Mouse (Mus musculus): Measurements from ENCODE around the gene Siah1a. TPM values are rescaled to one million over a fixed set of nuclear protein-coding genes. Genes with fewer than 3 reads are reported as not detected.

Siah1a gene
- polyA plus RNA-seq, 1 experiment = 18.4 TPM

DNA sequence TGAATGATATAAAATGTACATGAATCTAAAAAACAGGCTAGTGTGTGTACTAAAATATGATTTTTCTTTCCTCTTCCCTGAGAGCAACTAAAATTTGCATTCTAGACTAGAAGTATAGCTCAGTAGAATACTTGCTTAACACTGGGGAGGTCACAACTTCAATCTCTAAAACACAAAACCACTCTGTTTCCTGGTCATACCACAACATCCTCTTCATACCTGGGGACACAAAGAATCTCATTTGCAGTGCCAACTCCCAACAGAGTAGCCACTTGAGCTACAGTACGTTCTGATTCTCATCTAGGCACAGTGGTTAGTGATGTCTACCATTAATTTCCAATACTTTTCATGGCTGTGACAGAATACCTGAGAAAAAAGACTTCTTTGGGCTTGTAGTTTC, 26.4 kb downstream of the Siah1a start:
- Histone ChIP-seq H3K4me3 (ENCODE audit: insufficient read depth, low read depth, low read length) (no peak overlapping the region), H3K4me1 (ENCODE audit: control insufficient read depth, insufficient read depth, low read length) (no peaks in the 10 kb centered on the region), H3K27ac (ENCODE audit: insufficient read depth, low read depth, low read length) (no peak overlapping the region), H3K36me3 (ENCODE audit: control insufficient read depth, insufficient read depth, low read length) (no peaks in the 10 kb centered on the region; the same call in 1 of the 2 replicates), H3K27me3 (replicated peaks; ENCODE audit: control insufficient read depth, insufficient read depth, low read length) (no peaks in the 10 kb centered on the region)
- DNase-seq = no peak
- TF ChIP-seq POLR2A (IDR thresholded peaks at IDR 0.05; ENCODE audit: low read depth, low read length) (no peak), CTCF (conservative IDR thresholded peaks at IDR 0.05; ENCODE audit: insufficient read depth, insufficient read length, low read depth, low read length) (no peak)
- WGBS = 71% methylated on average over 1 of the region's 1 CpGs

DNA sequence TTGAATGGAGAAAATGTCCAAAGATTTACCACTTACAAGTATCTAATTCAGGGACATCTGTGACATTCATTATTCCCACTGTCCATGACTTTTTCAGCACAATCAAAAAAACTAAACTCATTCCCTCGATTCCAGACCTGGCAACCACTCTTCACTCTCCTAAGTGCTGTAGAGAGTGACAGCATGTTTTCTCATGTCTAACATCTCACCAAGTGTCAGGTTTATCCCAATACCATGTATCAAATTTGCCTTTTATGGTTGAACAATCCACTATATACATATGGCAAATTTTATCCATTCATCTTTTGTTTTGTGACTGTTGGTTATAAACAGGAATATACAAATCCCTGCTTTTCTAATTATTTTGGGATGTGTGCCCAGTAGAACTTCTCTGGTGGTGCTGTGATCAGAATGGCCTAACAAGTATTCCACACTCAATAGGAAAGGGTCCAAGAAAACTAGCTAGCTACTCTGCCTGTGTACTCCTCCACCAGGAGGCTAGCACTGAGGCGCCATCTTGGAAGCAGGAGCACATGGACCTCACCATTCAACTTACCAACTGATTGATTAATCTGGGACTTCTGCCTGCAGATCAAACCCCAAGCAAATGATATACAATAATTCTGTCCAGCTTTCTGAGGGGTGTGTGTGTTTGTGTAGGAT, 27.3 kb downstream of the Siah1a start:
- H3K4me3 ChIP-seq (ENCODE audit: insufficient read depth, low read depth, low read length) = no peak overlapping the region
- no peak for DNase-seq
- no peaks in the 10 kb centered on the region for H3K27me3 ChIP-seq (replicated peaks; ENCODE audit: control insufficient read depth, insufficient read depth, low read length)
- no peak for TF ChIP-seq POLR2A (IDR thresholded peaks at IDR 0.05; ENCODE audit: low read depth, low read length)
- no peak for TF ChIP-seq CTCF (conservative IDR thresholded peaks at IDR 0.05; ENCODE audit: insufficient read depth, insufficient read length, low read depth, low read length)
- H3K27ac ChIP-seq (ENCODE audit: insufficient read depth, low read depth, low read length) = no peak overlapping the region
- H3K36me3 ChIP-seq (ENCODE audit: control insufficient read depth, insufficient read depth, low read length) = peaks cover 2% of the 10 kb centered on the region
- WGBS = 84% methylated on average over 2 of the region's 2 CpGs
- no peaks in the 10 kb centered on the region for H3K4me1 ChIP-seq (ENCODE audit: control insufficient read depth, insufficient read depth, low read length)

DNA sequence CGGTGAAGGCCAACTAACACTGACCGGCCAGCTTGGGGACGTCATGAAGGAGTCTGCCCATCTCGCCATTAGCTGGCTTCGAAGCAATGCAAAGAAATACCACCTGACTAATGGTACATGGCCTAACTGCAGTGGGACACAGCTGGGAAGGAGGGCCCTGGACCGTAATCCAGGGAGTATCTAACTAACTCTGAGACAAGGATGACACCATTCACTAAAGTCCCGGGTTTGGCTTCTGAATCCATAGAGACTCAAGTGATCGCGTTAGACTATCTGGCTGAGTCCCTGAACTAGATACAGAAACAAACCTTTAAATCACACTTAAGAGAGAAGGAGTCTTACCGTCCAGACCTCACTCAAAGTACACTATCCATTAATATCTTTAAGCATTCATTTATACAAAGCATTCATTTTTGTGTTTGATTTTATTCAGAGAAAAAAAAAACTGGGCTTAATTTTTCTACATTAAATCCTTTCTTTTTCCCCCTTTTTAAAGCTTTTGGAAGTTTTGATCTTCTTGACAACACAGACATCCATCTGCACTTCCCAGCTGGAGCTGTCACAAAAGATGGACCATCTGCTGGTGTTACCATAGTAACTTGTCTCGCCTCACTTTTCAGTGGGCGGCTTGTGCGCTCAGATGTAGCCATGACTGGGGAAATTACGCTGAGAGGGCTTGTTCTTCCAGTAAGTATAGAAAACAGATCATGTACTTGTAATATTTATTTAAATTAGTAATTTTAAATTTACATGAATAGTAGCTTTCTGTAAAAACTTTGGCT, 32.1 kb downstream of the Siah1a start:
- TF ChIP-seq CTCF (conservative IDR thresholded peaks at IDR 0.05; ENCODE audit: insufficient read depth, insufficient read length, low read depth, low read length) = no peak
- TF ChIP-seq POLR2A (IDR thresholded peaks at IDR 0.05; ENCODE audit: low read depth, low read length) = no peak
- DNase-seq = no peak
- Histone ChIP-seq H3K4me3 (ENCODE audit: insufficient read depth, low read depth, low read length) (no peak overlapping the region), H3K36me3 (ENCODE audit: control insufficient read depth, insufficient read depth, low read length) (peaks cover 6% of the 10 kb centered on the region), H3K27ac (ENCODE audit: insufficient read depth, low read depth, low read length) (no peak overlapping the region), H3K27me3 (replicated peaks; ENCODE audit: control insufficient read depth, insufficient read depth, low read length) (no peaks in the 10 kb centered on the region), H3K4me1 (ENCODE audit: control insufficient read depth, insufficient read depth, low read length) (no peaks in the 10 kb centered on the region)
- WGBS = 78% methylated on average over 14 of the region's 14 CpGs

DNA sequence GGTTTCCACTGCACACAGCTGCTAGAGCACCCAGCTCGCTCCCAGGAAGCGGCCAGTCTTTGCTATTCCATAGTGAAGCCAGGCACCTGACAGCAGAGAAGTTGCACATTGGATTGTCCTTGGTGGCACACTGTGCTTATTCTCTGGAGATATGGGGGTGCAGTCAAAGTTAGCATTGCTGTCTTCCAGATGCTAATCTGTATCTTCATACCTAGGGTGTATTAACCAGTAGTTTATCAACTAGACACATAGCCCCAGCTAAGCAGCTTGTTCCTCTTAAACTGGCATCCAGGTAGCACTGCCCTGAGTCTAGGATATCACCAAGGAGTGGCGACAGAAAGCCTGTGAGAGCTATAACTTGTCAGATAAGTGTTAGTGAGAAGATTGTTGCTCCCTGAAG, 33.1 kb downstream of the Siah1a start:
- no peak overlapping the region for H3K27ac ChIP-seq (ENCODE audit: insufficient read depth, low read depth, low read length)

GRCm38 (mm10) chr8:86707873-86708272, 37.9 kb downstream of the Siah1a start:
- peaks cover 3% of the 10 kb centered on the region; the same call in 1 of the 2 replicates for H3K36me3 ChIP-seq (ENCODE audit: control insufficient read depth, insufficient read depth, low read length)
- H3K27ac ChIP-seq (ENCODE audit: insufficient read depth, low read depth, low read length) = no peak overlapping the region
- no peak overlapping the region for H3K4me3 ChIP-seq (ENCODE audit: insufficient read depth, low read depth, low read length)
- 74% methylated on average over 4 of the region's 4 CpGs for WGBS
- no peak for DNase-seq
- TF ChIP-seq POLR2A (IDR thresholded peaks at IDR 0.05; ENCODE audit: low read depth, low read length) (no peak), CTCF (conservative IDR thresholded peaks at IDR 0.05; ENCODE audit: insufficient read depth, insufficient read length, low read depth, low read length) (no peak)
- no peaks in the 10 kb centered on the region for H3K27me3 ChIP-seq (replicated peaks; ENCODE audit: control insufficient read depth, insufficient read depth, low read length)
- no peaks in the 10 kb centered on the region for H3K4me1 ChIP-seq (ENCODE audit: control insufficient read depth, insufficient read depth, low read length)

More for the DNA sequence above, 33.1 kb downstream of the Siah1a start:
- 93% methylated on average over 3 of the region's 3 CpGs for WGBS
- TF ChIP-seq CTCF (conservative IDR thresholded peaks at IDR 0.05; ENCODE audit: insufficient read depth, insufficient read length, low read depth, low read length) (no peak), POLR2A (IDR thresholded peaks at IDR 0.05; ENCODE audit: low read depth, low read length) (no peak)
- no peak for DNase-seq
- H3K36me3 ChIP-seq (ENCODE audit: control insufficient read depth, insufficient read depth, low read length) = peaks cover 6% of the 10 kb centered on the region
- H3K4me3 ChIP-seq (ENCODE audit: insufficient read depth, low read depth, low read length) = no peak overlapping the region
- H3K27me3 ChIP-seq (replicated peaks; ENCODE audit: control insufficient read depth, insufficient read depth, low read length) = no peaks in the 10 kb centered on the region
- no peaks in the 10 kb centered on the region for H3K4me1 ChIP-seq (ENCODE audit: control insufficient read depth, insufficient read depth, low read length)

- Histone ChIP-seq H3K4me3 (ENCODE audit: insufficient read depth, low read depth, low read length) (no peak overlapping the region), H3K27me3 (replicated peaks; ENCODE audit: control insufficient read depth, insufficient read depth, low read length) (no peaks in the 10 kb centered on the region), H3K4me1 (ENCODE audit: control insufficient read depth, insufficient read depth, low read length) (no peaks in the 10 kb centered on the region), H3K27ac (ENCODE audit: insufficient read depth, low read depth, low read length) (no peak overlapping the region), H3K36me3 (ENCODE audit: control insufficient read depth, insufficient read depth, low read length) (peaks cover 3% of the 10 kb centered on the region; the same call in 1 of the 2 replicates)
- WGBS = 72% methylated on average over 5 of the region's 5 CpGs
- TF ChIP-seq POLR2A (IDR thresholded peaks at IDR 0.05; ENCODE audit: low read depth, low read length) (no peak), CTCF (conservative IDR thresholded peaks at IDR 0.05; ENCODE audit: insufficient read depth, insufficient read length, low read depth, low read length) (no peak)
- no peak for DNase-seq
Observed at GRCm38 (mm10) chr8:86706756-86707155, 39.0 kb downstream of the Siah1a start.

DNA sequence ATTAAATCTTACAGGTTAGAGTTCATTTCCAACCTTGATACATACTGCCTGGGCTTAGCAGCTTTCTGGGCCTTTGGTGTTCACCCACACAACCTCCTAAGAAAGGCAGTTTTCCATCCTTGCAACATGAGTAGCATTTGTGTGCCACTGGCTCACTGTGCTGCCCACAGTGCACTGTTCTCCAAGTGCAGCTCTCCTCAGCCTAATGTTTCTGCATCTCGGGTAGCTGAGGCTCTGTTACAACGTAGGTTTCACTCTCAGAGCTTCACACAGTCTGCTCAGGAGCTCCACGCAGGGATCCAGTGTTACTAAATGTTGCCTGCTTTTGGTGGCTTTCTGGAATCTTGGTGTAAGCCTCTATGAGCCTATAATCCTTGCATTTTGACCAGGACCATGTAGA, 40.4 kb downstream of the Siah1a start:
- TF ChIP-seq CTCF (conservative IDR thresholded peaks at IDR 0.05; ENCODE audit: insufficient read depth, insufficient read length, low read depth, low read length) = no peak
- no peak for TF ChIP-seq POLR2A (IDR thresholded peaks at IDR 0.05; ENCODE audit: low read depth, low read length)
- WGBS = 76% methylated on average over 3 of the region's 3 CpGs
- H3K4me3 ChIP-seq (ENCODE audit: insufficient read depth, low read depth, low read length) = no peak overlapping the region
- H3K27me3 ChIP-seq (replicated peaks; ENCODE audit: control insufficient read depth, insufficient read depth, low read length) = no peaks in the 10 kb centered on the region
- no peaks in the 10 kb centered on the region for H3K4me1 ChIP-seq (ENCODE audit: control insufficient read depth, insufficient read depth, low read length)
- peaks cover 3% of the 10 kb centered on the region; the same call in 1 of the 2 replicates for H3K36me3 ChIP-seq (ENCODE audit: control insufficient read depth, insufficient read depth, low read length)
- no peak for DNase-seq
- no peak overlapping the region for H3K27ac ChIP-seq (ENCODE audit: insufficient read depth, low read depth, low read length)

All from kidney, adult 2 months (tissue).